Mouse (Mus musculus): ENCODE measurements at regions not wholly inside any gene's neighbourhood (a gene's known extent, or its start where the extent isn't known, plus 50 kb on each side); places are given as distances from the start of the nearest gene placed in this dataset. TPM values are rescaled to one million over a fixed set of nuclear protein-coding genes. Genes with fewer than 3 reads are reported as not detected.

DNA sequence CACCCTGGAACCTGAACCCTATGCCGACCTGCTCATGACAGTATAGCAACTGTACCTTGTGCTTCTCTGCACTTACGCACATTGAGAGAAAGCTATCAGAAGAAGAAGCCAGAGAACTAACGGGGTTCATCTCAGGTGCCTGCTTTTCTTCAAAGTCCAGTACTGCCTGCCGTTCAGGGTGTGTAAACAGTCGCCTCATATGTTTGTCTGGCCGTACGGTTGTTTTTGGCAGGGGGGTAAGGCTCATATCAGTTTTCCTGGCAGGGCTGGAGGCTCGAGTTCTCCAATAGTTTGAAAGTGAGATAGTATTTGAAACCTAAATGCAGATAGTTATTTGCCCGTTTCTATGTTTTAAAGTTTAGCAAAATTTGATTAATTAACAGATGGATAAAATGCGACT, 54.9 kb upstream of the Zfp507 start:
- no peaks in the 10 kb centered on the region for H3K36me3 ChIP-seq (ENCODE audit: control insufficient read depth, insufficient read depth, low read length)
- H3K9me3 ChIP-seq (ENCODE audit: control insufficient read depth, low read length) = 0 out of 2 replicates have a peak, but pooled peaks cover 4% of the 10 kb centered on the region
- no peak overlapping the region for H3K27ac ChIP-seq (replicated peaks; ENCODE audit: low read depth, low read length)
- DNase-seq (ENCODE audit: low spot score) (no peak), ATAC-seq (ENCODE audit: low read depth) (no peak)
- no peak overlapping the region for H3K4me2 ChIP-seq (ENCODE audit: low read depth, low read length)
- H3K9ac ChIP-seq (ENCODE audit: low read depth, low read length) = no peak overlapping the region
- WGBS = 67% methylated on average over 10 of the region's 10 CpGs
- H3K4me3 ChIP-seq (ENCODE audit: low read depth, low read length) = no peak overlapping the region
- H3K27me3 ChIP-seq (replicated peaks; ENCODE audit: control insufficient read depth, insufficient read depth, low read length) = no peaks in the 10 kb centered on the region
- no peaks in the 10 kb centered on the region for H3K4me1 ChIP-seq (ENCODE audit: control insufficient read depth, insufficient read depth, low read length)

Small RNA genes lying in the stretch of these regions (microRNA-seq; reads per million reads assigned to microRNA genes)
- gene Gm23292 (ENCODE audit: borderline number of aligned reads) = not detected

Data from embryonic facial prominence, embryonic 14.5 days (tissue).